Mouse (Mus musculus): ENCODE measurements at regions not wholly inside any gene's neighbourhood (a gene's known extent, or its start where the extent isn't known, plus 50 kb on each side); places are given as distances from the start of the nearest gene placed in this dataset.
"Not testable (repeated sequence)": the region's sequence is repeated elsewhere in the genome, so short reads cannot be mapped to it uniquely, and the experiment has no call there.

- TF ChIP-seq TAL1 (conservative IDR thresholded peaks at IDR 0.05; ENCODE audit: low read depth, low read length); CTCF (IDR thresholded peaks at IDR 0.05; ENCODE audit: low read depth, low read length): not testable (repeated sequence)
Measured at GRCm38 (mm10) chr16:58179981-58180380, 228.3 kb upstream of the Dcbld2 start.

Data from G1E (cell line).